Comparison of ENCODE assay signal across 8 mouse cellular contexts in genomic region chr5:53238761-53239160, GRCm38 (mm10).
"Had no signal": no experiment of that assay in that cellular context is flagged by ENCODE, and none has a peak within 500 bp of the region (broad histone marks: within the 10 kb centered on the region; RNA-seq: fewer than 3 reads in every experiment).

No protein-coding gene starts in this region.

- DNase-seq: kidney, postnatal 10 days; kidney, postnatal 4 days; lung, embryonic 14.5 days; lung, postnatal 10 days; lung, postnatal 4 days; midbrain, embryonic 14.5 days; thymus, postnatal 4 days had no signal

- ATAC-seq: liver, embryonic 12.5 days had no signal
